ENCODE assay signal across 28 mouse cellular contexts in genomic region chr14:101672226-101672625, GRCm38 (mm10). TPM values are rescaled to one million over a fixed set of nuclear protein-coding genes. Genes with fewer than 3 reads are reported as not detected.
DNase-seq lines count a peak whose midpoint lies in the region; ATAC-seq and TF ChIP-seq lines count a peak whose summit lies in the region.
"Had no signal": no experiment of that assay in that cellular context is flagged by ENCODE, and none has a peak within 500 bp of the region (broad histone marks: within the 10 kb centered on the region; RNA-seq: fewer than 3 reads in every experiment).

No protein-coding gene starts in this region.

- H3K4me1 ChIP-seq in CH12.LX (ENCODE audit: control insufficient read depth in 1 of 2, insufficient read depth in 2 of 2) (peaks cover 5 to 76% of the 10 kb centered on the region in 2 experiments), MEL (ENCODE audit: control insufficient read depth in 1 of 2, insufficient read depth in 2 of 2, low read length in 2 of 2) (no peaks in the 10 kb centered on the region)
- H3K4me1 ChIP-seq: embryonic facial prominence, embryonic 10.5 days; embryonic facial prominence, embryonic 13.5 days; forebrain, embryonic 12.5 days; forebrain, embryonic 15.5 days; heart, embryonic 10.5 days; heart, embryonic 13.5 days; hindbrain, embryonic 15.5 days had no signal

- DNase-seq in CH12.LX (ENCODE audit: extremely low read depth), result peak; percentile 84
- peak; percentile 47 for DNase-seq in MEL (ENCODE audit: low read depth, low spot score)
- DNase-seq in gastrocnemius, postnatal 10 days, result no peak
- no peak for DNase-seq in left cerebral cortex, postnatal 4 days
- no peak for DNase-seq in left cerebral cortex, postnatal 10 days (ENCODE audit: extremely low spot score in 1 of 2, low spot score in 2 of 2)
- DNase-seq: adrenal gland, adult 8-10 months; adrenal gland, postnatal 25 days; cerebellum, adult 2 months; cerebellum, adult 9-11 months; cerebellum, postnatal 25 days; embryo, embryonic 11 days; gastrocnemius, postnatal 36 days; heart, adult 2 months; heart, postnatal 14 days; heart, postnatal 4 days had no signal

- no peak overlapping the region for H3K9ac ChIP-seq in CH12.LX (ENCODE audit: insufficient read depth, low read depth)
- no peak overlapping the region for H3K9ac ChIP-seq in MEL (ENCODE audit: control insufficient read depth, low read depth, low read length, poor library complexity, severe bottlenecking)
- H3K9ac ChIP-seq: embryonic facial prominence, embryonic 13.5 days; forebrain, embryonic 12.5 days; forebrain, embryonic 15.5 days; heart, embryonic 13.5 days; hindbrain, embryonic 15.5 days had no signal

- intact Hi-C loops in left cerebral cortex, postnatal 4 days (cut with DNase I), result no loop called here
- intact Hi-C loops in left cerebral cortex, postnatal 10 days (cut with DNase I), result no loop called here

- peak; percentile 92 for ATAC-seq in neutrophil, adult 5-6 weeks (ENCODE audit: extremely low read depth, insufficient number of reproducible peaks, low FRiP score, poor library complexity, severe bottlenecking)
- ATAC-seq: activated CD4-positive, CD25-positive, alpha-beta regulatory T cell, adult 4 months; forebrain, embryonic 15.5 days had no signal

- in situ Hi-C loops in CH12.LX (cut with MboI; ENCODE audit: low pct_ligation_motif_present, low pct_unique_long_range_greater_than_20kb, low sequenced_read_pairs), result no loop called here

- peak overlapping the region; percentile 19; the same call in 1 of the 2 replicates for H3K27ac ChIP-seq in CH12.LX (ENCODE audit: insufficient read depth, low read depth)
- H3K27ac ChIP-seq in MEL (ENCODE audit: control insufficient read depth, low read depth, low read length), result no peak overlapping the region
- H3K27ac ChIP-seq: embryonic facial prominence, embryonic 10.5 days; embryonic facial prominence, embryonic 13.5 days; forebrain, embryonic 12.5 days; forebrain, embryonic 15.5 days; heart, adult 2 months; heart, embryonic 10.5 days; heart, embryonic 13.5 days; hindbrain, embryonic 15.5 days had no signal

- TF ChIP-seq EP300 in CH12.LX (IDR thresholded peaks at IDR 0.05; ENCODE audit: low read length) (peak; percentile 89), MEL (IDR thresholded peaks at IDR 0.05; ENCODE audit: low read depth in 1 of 2, low read length in 2 of 2) (0 out of 4 replicates have a peak, but pooled peaks of 1 of the 2 experiments have one; percentile 4)

- H3K4me3 ChIP-seq in CH12.LX (replicated peaks in 1 of 3; ENCODE audit: low read depth in 2 of 3, low read length in 2 of 3, poor library complexity in 1 of 3), result no peak overlapping the region
- no peak overlapping the region for H3K4me3 ChIP-seq in MEL (ENCODE audit: control insufficient read depth in 1 of 2, insufficient read depth in 1 of 2, low read depth in 2 of 2, low read length in 2 of 2)
- H3K4me3 ChIP-seq: embryonic facial prominence, embryonic 10.5 days; embryonic facial prominence, embryonic 13.5 days; erythroblast, embryonic 14.5 days; forebrain, embryonic 12.5 days; forebrain, embryonic 15.5 days; heart, adult 2 months; heart, embryonic 10.5 days; heart, embryonic 13.5 days; hindbrain, embryonic 15.5 days had no signal

- H3K9me3 ChIP-seq in CH12.LX (replicated peaks; ENCODE audit: low read length) (no peaks in the 10 kb centered on the region), MEL (replicated peaks; ENCODE audit: insufficient read depth, low read length) (no peaks in the 10 kb centered on the region)
- H3K9me3 ChIP-seq: embryonic facial prominence, embryonic 10.5 days; embryonic facial prominence, embryonic 13.5 days; forebrain, embryonic 12.5 days; forebrain, embryonic 15.5 days; heart, embryonic 10.5 days; heart, embryonic 13.5 days; hindbrain, embryonic 15.5 days had no signal

- H3K79me2 ChIP-seq in CH12.LX (replicated peaks; ENCODE audit: control insufficient read depth, extremely low read depth, insufficient read depth, poor library complexity, severe bottlenecking) (no peaks in the 10 kb centered on the region), MEL (ENCODE audit: control insufficient read depth, insufficient read depth, low read length, poor library complexity) (no peaks in the 10 kb centered on the region)

- H3K4me2 ChIP-seq in CH12.LX (ENCODE audit: insufficient read depth, low read depth, poor library complexity, severe bottlenecking), result peak overlapping the region; percentile 57; the same call in 1 of the 2 replicates
- H3K4me2 ChIP-seq: embryonic facial prominence, embryonic 13.5 days; forebrain, embryonic 12.5 days; forebrain, embryonic 15.5 days; heart, embryonic 13.5 days; hindbrain, embryonic 15.5 days had no signal

- dilution Hi-C loops in CH12.LX (cut with MboI; ENCODE audit: extremely low pct_ligation_motif_present, extremely low pct_unique_long_range_greater_than_20kb, low sequenced_read_pairs), result no loop called here

- TF ChIP-seq RAD21 in CH12.LX (IDR thresholded peaks at IDR 0.05; ENCODE audit: low read depth, low read length), result no peak
- TF ChIP-seq RAD21 in MEL (IDR thresholded peaks at IDR 0.05; ENCODE audit: low read depth, low read length), result no peak

- TF ChIP-seq POLR2A in CH12.LX (IDR thresholded peaks at IDR 0.05; ENCODE audit: low read depth, low read length) (no peak), MEL (IDR thresholded peaks at IDR 0.05; ENCODE audit: control insufficient read depth in 1 of 2, insufficient read depth in 1 of 2, low read depth in 1 of 2, low read length in 2 of 2, poor library complexity in 1 of 2) (no peak)

- H3K36me3 ChIP-seq in CH12.LX (replicated peaks in 1 of 2; ENCODE audit: control insufficient read depth in 1 of 2, insufficient read depth in 1 of 2, low read length in 1 of 2) (peaks cover 17 to 50% of the 10 kb centered on the region in 2 experiments), MEL (ENCODE audit: control insufficient read depth in 1 of 2, insufficient read depth in 2 of 2, low read length in 2 of 2) (peaks cover 0 to 6% of the 10 kb centered on the region in 2 experiments; a peak in 2 of 4 replicates)

- no peak for TF ChIP-seq CTCF in CH12.LX (conservative IDR thresholded peaks at IDR 0.05 in 1 of 2, IDR thresholded peaks at IDR 0.05 in 1 of 2; ENCODE audit: low read depth in 2 of 2, low read length in 2 of 2)
- TF ChIP-seq CTCF in MEL (IDR thresholded peaks at IDR 0.05 in 2 of 3, conservative IDR thresholded peaks at IDR 0.05 in 1 of 3; ENCODE audit: control insufficient read depth in 1 of 3, insufficient read depth in 1 of 3, low read depth in 2 of 3, low read length in 3 of 3, poor library complexity in 1 of 3, severe bottlenecking in 1 of 3), result no peak

- H3K27me3 ChIP-seq in CH12.LX (replicated peaks) (no peaks in the 10 kb centered on the region), MEL (ENCODE audit: control insufficient read depth in 1 of 2, insufficient read depth in 2 of 2, low read length in 2 of 2) (no peaks in the 10 kb centered on the region)
- H3K27me3 ChIP-seq: embryonic facial prominence, embryonic 13.5 days; forebrain, embryonic 12.5 days; forebrain, embryonic 15.5 days; heart, embryonic 13.5 days; hindbrain, embryonic 15.5 days had no signal

TF ChIP-seq in CH12.LX, 34 proteins besides CTCF, POLR2A, EP300 and RAD21 (continues in another document):
- TF ChIP-seq CHD1 (IDR thresholded peaks at IDR 0.05; ENCODE audit: low read depth, low read length), result 0 out of 2 replicates have a peak, but pooled peaks have one; percentile 56

TF ChIP-seq in MEL, 35 proteins besides CTCF, POLR2A, EP300 and RAD21 (continues in another document):
- TF ChIP-seq ZNF384 (IDR thresholded peaks at IDR 0.05; ENCODE audit: low read depth, low read length), result peak; percentile 78
- TF ChIP-seq MYC (IDR thresholded peaks at IDR 0.05; ENCODE audit: low read depth, low read length), result no peak

RNA-seq across cellular contexts. Expression of gene Uchl3, which starts 18.5 kb away (rescaled TPM):
- 101 and 114 TPM in 2 replicates for total RNA-seq in CH12.LX (2012; rRNA removed)
- total RNA-seq in CH12.LX (2014; rRNA removed), result 326 and 362 TPM in 2 replicates
- polyA plus RNA-seq in CH12.LX (2012; ENCODE audit: insufficient read length, low read depth), result 165 and 169 TPM in 2 replicates
- 59.1 and 63.4 TPM in 2 replicates for total RNA-seq in MEL (2012; rRNA removed)
- 10 to 100 TPM in 1 of 2 experiments, not detected in 1; 57.8 TPM for polyA plus RNA-seq in MEL (2012; ENCODE audit: insufficient read depth in 1 of 2, insufficient read length in 2 of 2, low read depth in 1 of 2, low replicate concordance in 2 of 2, missing spikeins in 1 of 2)
- total RNA-seq in neutrophil, adult 5-6 weeks (2017), result 40.1 and 58.1 TPM in 2 replicates
- 10 to 100 TPM; 41.4 to 43.3 TPM for total RNA-seq in gastrocnemius, postnatal 10 days (2021)
- total RNA-seq in left cerebral cortex, postnatal 4 days (2021), result 100 to 1,000 TPM in 1 of 2 experiments, 10 to 100 TPM in 1; 94.0 to 114 TPM
- 10 to 100 TPM; 65.6 to 73.2 TPM for total RNA-seq in left cerebral cortex, postnatal 10 days (2021)

RNA-seq across cellular contexts. Expression of gene Commd6, which starts 31.7 kb away (rescaled TPM):
- total RNA-seq in CH12.LX (2012; rRNA removed), result 53.0 and 56.6 TPM in 2 replicates
- 125 and 128 TPM in 2 replicates for total RNA-seq in CH12.LX (2014; rRNA removed)
- polyA plus RNA-seq in CH12.LX (2012; ENCODE audit: insufficient read length, low read depth), result 59.8 and 75.4 TPM in 2 replicates
- 51.7 and 61.2 TPM in 2 replicates for total RNA-seq in MEL (2012; rRNA removed)
- polyA plus RNA-seq in MEL (2012; ENCODE audit: insufficient read depth in 1 of 2, insufficient read length in 2 of 2, low read depth in 1 of 2, low replicate concordance in 2 of 2, missing spikeins in 1 of 2), result 10 to 100 TPM in 1 of 2 experiments, not detected in 1; 57.3 TPM
- total RNA-seq in neutrophil, adult 5-6 weeks (2017), result 24.2 and 26.0 TPM in 2 replicates
- 10 to 100 TPM; 23.5 to 27.2 TPM for total RNA-seq in gastrocnemius, postnatal 10 days (2021)
- 10 to 100 TPM; 45.0 to 48.1 TPM for total RNA-seq in left cerebral cortex, postnatal 4 days (2021)
- total RNA-seq in left cerebral cortex, postnatal 10 days (2021), result 10 to 100 TPM; 46.6 to 54.8 TPM

RNA-seq across cellular contexts. Expression of gene Gm9922, which starts 57.4 kb away (rescaled TPM):
- total RNA-seq in CH12.LX (2012; rRNA removed), result 0.42 and 0.64 TPM in 2 replicates
- not detected in 2 replicates for total RNA-seq in CH12.LX (2014; rRNA removed)
- polyA plus RNA-seq in CH12.LX (2012; ENCODE audit: insufficient read length, low read depth), result 0.76 TPM in 1 of 2 replicates, not detected in the other
- not detected in 2 replicates for total RNA-seq in MEL (2012; rRNA removed)
- not detected for polyA plus RNA-seq in MEL (2012; ENCODE audit: insufficient read depth in 1 of 2, insufficient read length in 2 of 2, low read depth in 1 of 2, low replicate concordance in 2 of 2, missing spikeins in 1 of 2)
- total RNA-seq in neutrophil, adult 5-6 weeks (2017), result not detected in 2 replicates
- total RNA-seq in gastrocnemius, postnatal 10 days (2021), result not detected
- total RNA-seq in left cerebral cortex, postnatal 4 days (2021), result 1 to 10 TPM in 1 of 2 experiments, not detected in 1; 1.0 TPM
- total RNA-seq in left cerebral cortex, postnatal 10 days (2021), result not detected
- total RNA-seq: gastrocnemius, adult 8-10 months; gastrocnemius, postnatal 36 days; granulocyte monocyte progenitor cell, adult 5-6 weeks had no signal
- polyA plus RNA-seq: activated CD4-positive, CD25-positive, alpha-beta regulatory T cell, adult 4 months; erythroblast, embryonic 14.5 days; hindbrain, embryonic 11.5 days; hindbrain, embryonic 15.5 days had no signal

RNA-seq across cellular contexts. Expression of gene Lmo7, which starts 57.5 kb away (rescaled TPM):
- total RNA-seq in CH12.LX (2012; rRNA removed) (4.7 and 5.0 TPM in 2 replicates), CH12.LX (2014; rRNA removed) (8.3 and 8.8 TPM in 2 replicates), MEL (2012; rRNA removed) (not detected in 2 replicates)
- polyA plus RNA-seq in CH12.LX (2012; ENCODE audit: insufficient read length, low read depth) (11.9 and 17.2 TPM in 2 replicates), MEL (2012; ENCODE audit: insufficient read depth in 1 of 2, insufficient read length in 2 of 2, low read depth in 1 of 2, low replicate concordance in 2 of 2, missing spikeins in 1 of 2) (not detected)
- 0.49 and 1.0 TPM in 2 replicates for total RNA-seq in neutrophil, adult 5-6 weeks (2017)
- total RNA-seq in gastrocnemius, postnatal 10 days (2021), result 100 to 1,000 TPM; 103 to 123 TPM
- 10 to 100 TPM; 90.3 to 97.8 TPM for total RNA-seq in left cerebral cortex, postnatal 4 days (2021)
- total RNA-seq in left cerebral cortex, postnatal 10 days (2021), result 10 to 100 TPM; 97.4 to 98.9 TPM

Comparison
In these comparisons a context has a peak if more than half of its experiments do, and no peak if none do; other contexts are left out.
1. DNase-seq: peak in CH12.LX (single experiment) and MEL (single experiment); none in gastrocnemius, postnatal 10 days (single experiment), left cerebral cortex, postnatal 4 days (single experiment) and left cerebral cortex, postnatal 10 days (0 of 2).
2. Of the 35 proteins assayed by ChIP-seq in both MEL and CH12.LX: peak only in MEL: none; only in CH12.LX: BHLHE40, CHD1, CHD2, MAZ, MEF2A, MYC and 1 more; in both: ZNF384; in neither: 26; mixed calls (peak in some experiments, not most) for 1.